Mouse (Mus musculus) hindbrain, embryonic 11.5 days (tissue): ENCODE data around the gene Rps10. TPM values are rescaled to one million over a fixed set of nuclear protein-coding genes. Genes with fewer than 3 reads are reported as not detected.
"Not testable (repeated sequence)": the region's sequence is repeated elsewhere in the genome, so short reads cannot be mapped to it uniquely, and the experiment has no call there.

ENCODE experiments used
- ATAC-seq: fragments of 200-750 bp; cut with Nextera tagmentation; 2 replicates; pipeline ENCODE4 v1.8.0; 2017; ENCODE audit warnings: mild to moderate bottlenecking, moderate TSS enrichment, moderate library complexity; ENCODE audit not compliant: low FRiP score
- DNase-seq: peaks from one replicate; pipeline ENCODE4 v3.0.0-alpha.2; 2015; ENCODE audit warnings: low spot score
- H3K27ac ChIP-seq: fragments of 300-500 bp; sonication (generic); 2 replicates; pipeline ENCODE4 v1.5.1; 2014; ENCODE audit warnings: mild to moderate bottlenecking, low read depth, low read length
- H3K27me3 ChIP-seq: fragments of 300-500 bp; sonication (generic); 2 replicates; pipeline ENCODE4 v1.6.1; 2014; ENCODE audit warnings: mild to moderate bottlenecking, low read length, moderate library complexity, mixed read lengths; ENCODE audit not compliant: control insufficient read depth, insufficient read depth
- H3K36me3 ChIP-seq: fragments of 300-500 bp; sonication (generic); 2 replicates; pipeline ENCODE4 v1.6.1; 2014; ENCODE audit warnings: mild to moderate bottlenecking, low read length, moderate library complexity, mixed read lengths; ENCODE audit not compliant: control insufficient read depth, insufficient read depth
- H3K4me1 ChIP-seq: fragments of 300-500 bp; sonication (generic); replicated peaks from 2 replicates; pipeline ENCODE4 v1.6.1; 2014; ENCODE audit warnings: low read length, mixed read lengths; ENCODE audit not compliant: control insufficient read depth, insufficient read depth
- H3K4me2 ChIP-seq: fragments of 300-500 bp; sonication (generic); replicated peaks from 2 replicates; pipeline ENCODE4 v1.6.1; 2014; ENCODE audit warnings: mild to moderate bottlenecking, low read depth, low read length
- H3K4me3 ChIP-seq: fragments of 300-500 bp; sonication (generic); 2 replicates; pipeline ENCODE4 v1.5.1; 2014; ENCODE audit warnings: low read depth, low read length
- H3K9ac ChIP-seq: fragments of 300-500 bp; sonication (generic); 2 replicates; pipeline ENCODE4 v1.6.1; 2014; ENCODE audit warnings: low read depth, low read length
- H3K9me3 ChIP-seq: fragments of 300-500 bp; sonication (generic); 2 replicates; pipeline ENCODE4 v1.6.1; 2016; ENCODE audit warnings: low read length; ENCODE audit not compliant: control insufficient read depth
- WGBS: fragments of 180-500 bp; shearing (Covaris S2); extraction: QIAGEN DNeasy Blood & Tissue Kit; methylation state at CpG from one replicate; pipeline ENCODE4 v1.1.7; 2014; 5-methylcytosine and 5-hydroxymethylcytosine counted together
- polyA plus RNA-seq: library from polyadenylated mRNA; unstranded; fragments of >200 nt; fragmentation: Nextera tagmentation; extraction: Ambion mirVana; gene quantifications from 2 replicates; pipeline ENCODE4 v1.2.1, GENCODE M21; 2014

Gene Rps10
- polyA plus RNA-seq, 1 experiment from 2014 or later, result 827 TPM

DNA sequence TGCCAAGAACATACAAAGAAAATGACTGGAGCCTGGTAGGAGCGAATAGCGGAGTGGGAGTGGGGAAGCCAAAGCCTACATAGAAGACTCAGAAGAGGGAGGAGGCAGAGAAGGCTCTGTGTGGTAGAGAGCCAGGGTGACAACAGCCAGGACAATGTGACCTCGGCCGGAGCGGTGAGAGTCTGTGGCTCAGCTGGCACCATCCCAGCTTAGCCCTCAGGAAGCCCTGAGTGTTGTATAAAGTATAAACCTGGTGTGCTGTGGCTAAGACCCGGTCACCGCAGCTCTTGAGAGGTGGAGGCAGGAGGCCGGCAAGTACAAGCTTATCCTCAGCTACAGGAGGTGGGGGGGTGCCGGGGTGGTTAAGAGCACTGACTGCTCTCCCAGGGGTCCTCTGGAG lies 864 bp upstream of the Rps10 start:
- Histone ChIP-seq H3K4me1 (peaks cover 10% of the 10 kb centered on the region), H3K27ac (no peak overlapping the region), H3K27me3 (no peaks in the 10 kb centered on the region), H3K4me2 (no peak overlapping the region), H3K36me3 (peaks cover 2% of the 10 kb centered on the region; the same call in 1 of the 2 replicates), H3K9ac (no peak overlapping the region), H3K9me3 (no peaks in the 10 kb centered on the region), H3K4me3 (no peak overlapping the region)
- whole genome bisulfite sequencing, result 70% methylated on average over 9 of the region's 9 CpGs
- no peak for ATAC-seq
- DNase-seq, result no peak

DNA sequence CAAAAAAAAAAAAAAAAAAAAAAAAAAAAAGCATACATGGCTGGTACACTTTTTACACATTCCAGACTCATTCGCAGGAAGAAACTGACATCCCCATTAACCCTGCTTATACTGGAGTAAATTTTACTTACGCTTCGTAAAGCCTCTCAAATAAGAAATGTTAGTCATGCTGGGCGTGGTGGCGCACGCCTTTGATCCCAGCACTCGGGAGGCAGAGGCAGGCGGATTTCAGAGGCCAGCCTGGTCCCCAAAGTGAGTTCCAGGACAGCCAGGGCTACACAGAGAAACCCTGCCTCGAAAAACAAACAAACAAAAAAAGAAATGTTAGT lies 930 bp downstream of the Rps10 start:
- not testable (repeated sequence) for DNase-seq, H3K4me1 ChIP-seq, H3K27me3 ChIP-seq, H3K9me3 ChIP-seq
- ATAC-seq, result peak; percentile 23; the same call in 1 of the 2 replicates
- H3K36me3 ChIP-seq, result peaks cover 15% of the 10 kb centered on the region; the same call in 1 of the 2 replicates
- H3K27ac ChIP-seq, result peak overlapping the region; percentile 71; the same call in 1 of the 2 replicates
- H3K4me3 ChIP-seq, result peak overlapping the region; percentile 88
- H3K4me2 ChIP-seq, result peak overlapping the region; percentile 28
- WGBS, result 53% methylated on average over 9 of the region's 9 CpGs
- peak overlapping the region; percentile 52; the same call in 1 of the 2 replicates for H3K9ac ChIP-seq

DNA sequence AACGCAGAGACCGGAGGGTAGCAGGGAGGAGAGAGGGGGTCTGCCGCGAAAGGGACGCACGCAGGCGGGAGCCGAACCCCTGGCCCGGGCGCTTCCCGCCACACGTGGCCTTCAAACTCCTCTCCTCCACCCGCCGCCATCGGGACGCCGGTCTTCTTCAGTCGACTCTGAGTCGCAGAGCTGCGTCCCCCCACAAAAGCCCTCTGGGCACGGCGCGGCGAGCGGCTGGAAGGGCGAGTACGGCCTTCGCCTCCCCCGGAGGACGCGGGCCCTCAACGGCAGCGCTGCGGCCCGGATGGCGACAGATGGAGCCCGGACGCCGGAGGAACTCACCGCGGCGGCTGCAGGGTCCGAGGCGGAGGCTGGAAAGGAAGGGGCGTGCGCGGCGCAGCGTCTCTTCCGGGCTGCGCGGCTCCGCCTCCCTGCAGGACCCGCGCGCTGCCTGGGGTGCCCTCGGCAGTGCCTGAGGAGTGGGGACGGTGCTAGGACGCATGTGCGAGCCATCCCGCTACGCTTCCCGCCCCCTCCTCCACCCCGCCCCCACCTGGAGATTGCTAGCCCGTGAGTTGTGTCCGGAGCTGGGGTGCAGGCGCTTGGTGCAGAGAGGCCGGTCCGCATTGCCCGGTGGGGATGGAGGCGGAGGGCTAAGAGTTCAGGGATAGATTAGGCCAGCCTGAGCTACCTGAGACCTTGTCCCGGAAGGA lies 1.4 kb downstream of the Rps10 start, which contains the start of gene RPS10-NUDT3:
Gene RPS10-NUDT3, minus strand, starts transcription at position 352 of the 704 bp plus-strand sequence.
- DNase-seq, result peak; percentile 95
- Histone ChIP-seq H3K27me3 (no peaks in the 10 kb centered on the region), H3K4me2 (peak within 1 kb of the TSS; percentile 92), H3K27ac (peak within 1 kb of the TSS; percentile 71), H3K9me3 (no peaks in the 10 kb centered on the region), H3K4me3 (peak within 1 kb of the TSS; percentile 88), H3K36me3 (peaks cover 15% of the 10 kb centered on the region; the same call in 1 of the 2 replicates), H3K4me1 (peaks cover 10% of the 10 kb centered on the region), H3K9ac (peak within 1 kb of the TSS; percentile 90)
- peak; percentile 96 for ATAC-seq
- under 1% methylated on average over 66 of the region's 72 CpGs for WGBS

DNA sequence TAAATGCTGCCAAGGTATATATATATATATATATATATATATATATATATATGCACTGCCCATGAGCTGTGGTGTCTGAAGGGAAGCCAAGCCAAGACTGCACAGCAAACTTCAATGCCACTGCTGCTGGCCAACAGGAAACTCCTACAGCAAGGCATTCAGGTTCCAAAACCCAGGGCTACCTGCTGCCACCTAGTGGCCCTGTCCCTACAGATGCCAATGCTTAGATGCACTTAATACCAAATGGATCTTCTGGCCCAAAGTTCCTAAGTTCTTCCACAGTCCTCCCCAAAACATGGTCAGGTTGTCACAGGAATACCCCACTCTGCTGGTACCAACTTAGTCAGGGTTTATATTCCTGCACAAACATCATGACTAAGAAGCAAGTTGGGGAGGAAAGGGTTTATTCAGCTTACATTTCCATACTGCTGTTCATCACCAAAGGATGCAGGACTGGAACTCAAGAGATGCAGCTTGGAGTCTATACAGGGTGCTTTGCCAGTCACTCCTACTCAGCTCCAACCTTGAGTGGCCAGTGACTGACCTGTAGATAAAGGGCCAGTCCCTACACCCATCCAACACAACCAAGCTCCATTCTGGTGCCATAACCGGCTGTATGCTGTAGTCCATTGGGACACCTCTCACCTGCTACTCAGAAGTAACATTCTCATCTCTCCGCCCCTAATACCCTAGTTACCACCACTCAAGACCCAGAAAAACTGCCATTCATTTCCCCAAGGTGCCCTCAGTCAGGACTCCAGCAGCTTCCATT lies 7.0 kb downstream of the Rps10 start:
- Histone ChIP-seq H3K4me2 (no peak overlapping the region), H3K4me1 (peaks cover 7% of the 10 kb centered on the region), H3K27me3 (no peaks in the 10 kb centered on the region), H3K9ac (no peak overlapping the region), H3K9me3 (no peaks in the 10 kb centered on the region), H3K4me3 (no peak overlapping the region), H3K27ac (no peak overlapping the region), H3K36me3 (peaks cover 15% of the 10 kb centered on the region; the same call in 1 of the 2 replicates)
- DNase-seq (peak; percentile 89), ATAC-seq (no peak)
- WGBS, result 71% methylated on average over 2 of the region's 2 CpGs

- H3K9ac ChIP-seq, result no peak overlapping the region
- no peaks in the 10 kb centered on the region for H3K9me3 ChIP-seq
- peaks cover 15% of the 10 kb centered on the region; the same call in 1 of the 2 replicates for H3K36me3 ChIP-seq
- no peaks in the 10 kb centered on the region for H3K27me3 ChIP-seq
- H3K27ac ChIP-seq, result no peak overlapping the region
- H3K4me3 ChIP-seq, result no peak overlapping the region
- 90% methylated on average over 8 of the region's 8 CpGs for WGBS
- no peak overlapping the region for H3K4me2 ChIP-seq
- H3K4me1 ChIP-seq, result peaks cover 3% of the 10 kb centered on the region
- ATAC-seq (no peak), DNase-seq (no peak)
These were observed 8.1 kb downstream of the Rps10 start for GRCm38 (mm10) chr17:27628376-27628775.

DNA sequence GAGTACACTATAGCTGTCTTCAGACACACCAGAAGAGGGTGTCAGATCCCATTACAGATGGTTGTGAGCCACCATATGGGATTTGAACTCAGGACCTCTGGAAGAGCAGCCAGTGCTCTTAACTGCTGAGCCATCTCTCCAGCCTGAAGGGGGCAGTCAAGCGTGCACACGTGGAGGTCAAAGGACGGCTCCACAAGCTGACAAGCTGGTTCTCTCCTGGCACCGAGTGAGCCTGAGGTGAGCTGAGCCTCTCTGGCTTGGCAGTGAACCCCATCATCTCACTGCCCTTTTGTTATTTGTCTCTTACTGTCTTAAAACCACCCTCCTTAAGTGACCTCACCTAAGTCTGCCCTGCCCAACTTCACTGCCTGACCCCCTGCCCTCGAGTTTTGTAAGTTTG lies 9.0 kb downstream of the Rps10 start:
- Histone ChIP-seq H3K4me3 (no peak overlapping the region), H3K27ac (no peak overlapping the region), H3K27me3 (no peaks in the 10 kb centered on the region), H3K9ac (no peak overlapping the region), H3K9me3 (no peaks in the 10 kb centered on the region), H3K36me3 (peaks cover 14% of the 10 kb centered on the region; the same call in 1 of the 2 replicates), H3K4me2 (no peak overlapping the region), H3K4me1 (no peaks in the 10 kb centered on the region; the same call in 1 of the 2 replicates)
- ATAC-seq (no peak), DNase-seq (no peak)
- 44% methylated on average over 5 of the region's 5 CpGs for WGBS

DNA sequence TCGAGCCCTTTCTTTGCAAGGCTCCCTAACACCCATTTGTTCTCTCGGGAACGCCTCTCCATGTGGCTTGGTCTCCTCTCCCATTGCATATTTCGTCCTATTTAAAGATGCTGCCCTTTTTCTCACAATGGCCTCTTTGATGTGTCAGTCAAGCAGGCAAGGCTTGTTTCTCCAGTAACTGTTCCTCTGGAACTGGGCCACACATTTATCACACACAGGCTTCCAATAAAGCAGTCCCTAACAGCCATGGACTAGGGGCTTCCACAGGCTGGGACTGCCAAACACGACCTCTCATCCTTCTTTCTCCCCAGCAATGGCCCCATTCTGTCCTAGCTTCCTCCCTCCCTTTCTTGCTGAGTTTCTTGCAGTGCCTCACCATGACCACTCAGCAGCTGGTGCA lies 9.8 kb downstream of the Rps10 start:
- Histone ChIP-seq H3K4me2 (no peak overlapping the region), H3K9me3 (no peaks in the 10 kb centered on the region), H3K27ac (no peak overlapping the region), H3K4me3 (no peak overlapping the region), H3K4me1 (no peaks in the 10 kb centered on the region; the same call in 1 of the 2 replicates), H3K9ac (no peak overlapping the region), H3K36me3 (peaks cover 6% of the 10 kb centered on the region; the same call in 1 of the 2 replicates), H3K27me3 (no peaks in the 10 kb centered on the region)
- ATAC-seq (no peak), DNase-seq (peak; percentile 54)
- 19% methylated on average over 5 of the region's 5 CpGs for WGBS

GRCm38 (mm10) chr17:27625455-27626251 lies 10.8 kb downstream of the Rps10 start:
- Histone ChIP-seq H3K4me3 (no peak overlapping the region), H3K9me3 (no peaks in the 10 kb centered on the region), H3K9ac (no peak overlapping the region), H3K4me1 (peaks cover 4% of the 10 kb centered on the region; the same call in 1 of the 2 replicates), H3K36me3 (no peaks in the 10 kb centered on the region), H3K4me2 (no peak overlapping the region), H3K27ac (no peak overlapping the region), H3K27me3 (no peaks in the 10 kb centered on the region)
- no peak for ATAC-seq
- no peak for DNase-seq
- WGBS, result 40% methylated on average over 7 of the region's 7 CpGs
